Mouse (Mus musculus): Measurements from ENCODE around the gene Fgfr2.

- TF ChIP-seq POLR2A (IDR thresholded peaks at IDR 0.05; ENCODE audit: low read depth, low read length) (no peak), CTCF (IDR thresholded peaks at IDR 0.05; ENCODE audit: extremely low read depth, insufficient read length, insufficient replicate concordance, low read depth, low read length) (no peak)
These were observed 3001.6 kb downstream of the Fgfr2 start for GRCm38 (mm10) chr7:130121507-130121906.

Measured in small intestine, adult 2 months (tissue).